ENCODE assay signal across 9 mouse cellular contexts in the genomic region with DNA sequence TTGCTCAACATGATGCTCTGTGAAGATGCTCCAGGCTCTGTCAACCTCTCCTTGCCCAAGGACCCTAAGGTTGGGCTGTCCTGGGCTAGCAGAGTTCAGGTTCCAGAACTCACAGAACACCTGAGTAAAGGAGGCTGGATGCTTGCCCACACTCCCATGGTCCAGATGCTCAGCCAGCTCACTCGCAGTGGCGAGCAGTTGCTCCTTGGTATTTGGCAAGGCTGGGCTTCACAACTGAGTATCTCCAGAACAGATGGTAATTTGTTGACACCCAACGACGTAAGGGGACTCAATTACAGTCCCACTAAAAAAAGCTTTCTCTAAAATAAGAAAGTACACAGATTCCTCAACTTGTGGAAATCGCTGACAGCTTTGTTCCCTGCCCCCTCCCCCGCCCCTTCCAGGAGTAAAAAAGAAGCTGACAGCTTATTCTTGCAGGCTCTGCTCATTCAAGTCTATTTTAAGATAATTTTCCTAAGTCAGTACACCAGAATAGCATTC.
A peak's percentile ranks its signal among the peaks of the same experiment; 100 is the strongest.
DNase-seq lines count a peak whose midpoint lies in the region; ATAC-seq lines count a peak whose summit lies in the region.
"Had no signal": no experiment of that assay in that cellular context is flagged by ENCODE, and none has a peak within 500 bp of the region (broad histone marks: within the 10 kb centered on the region; RNA-seq: fewer than 3 reads in every experiment).

No protein-coding gene starts in this region.

- no peaks in the 10 kb centered on the region for H3K9me3 ChIP-seq in midbrain, embryonic 16.5 days (replicated peaks; ENCODE audit: control insufficient read depth, low read length, poor library complexity, severe bottlenecking)
- H3K9me3 ChIP-seq: liver, embryonic 13.5 days had no signal

- no peak overlapping the region for H3K9ac ChIP-seq in midbrain, embryonic 16.5 days (ENCODE audit: low read depth, low read length)
- H3K9ac ChIP-seq: liver, embryonic 13.5 days had no signal

- no peaks in the 10 kb centered on the region for H3K36me3 ChIP-seq in midbrain, embryonic 16.5 days (ENCODE audit: control insufficient read depth, insufficient read depth, low read length)
- H3K36me3 ChIP-seq: liver, embryonic 13.5 days had no signal

- 62% methylated on average over 6 of the region's 6 CpGs for WGBS in midbrain, embryonic 16.5 days

- no peak for ATAC-seq in granulocyte monocyte progenitor cell, adult 5-6 weeks (replicated peaks; ENCODE audit: poor library complexity, severe bottlenecking)
- ATAC-seq in midbrain, embryonic 16.5 days = no peak

- H3K4me1 ChIP-seq in midbrain, embryonic 16.5 days (ENCODE audit: control insufficient read depth, insufficient read depth, low read length) = peaks cover 19% of the 10 kb centered on the region

- no peak overlapping the region for H3K4me3 ChIP-seq in midbrain, embryonic 16.5 days (ENCODE audit: low read depth, low read length)
- H3K4me3 ChIP-seq: liver, embryonic 13.5 days had no signal

- DNase-seq in 3T3-L1 (ENCODE audit: low read depth, low spot score) (peak; percentile 19), NIH3T3 (ENCODE audit: low read depth) (peak; percentile 57), adipocyte (ENCODE audit: low spot score) (no peak)
- DNase-seq in frontal cortex, postnatal 10 days (ENCODE audit: low spot score in 2 of 2) = peak; percentile 54 to 64
- peak; percentile 40 to 50 for DNase-seq in kidney, postnatal 36 days
- DNase-seq in lung, postnatal 14 days = peak; percentile 38
- DNase-seq: liver, embryonic 13.5 days had no signal

- no peaks in the 10 kb centered on the region for H3K27me3 ChIP-seq in midbrain, embryonic 16.5 days (ENCODE audit: control insufficient read depth, insufficient read depth, low read depth, low read length)

- no peak overlapping the region for H3K4me2 ChIP-seq in midbrain, embryonic 16.5 days (ENCODE audit: low read length)
- H3K4me2 ChIP-seq: liver, embryonic 13.5 days had no signal

- no peak overlapping the region for H3K27ac ChIP-seq in midbrain, embryonic 16.5 days (ENCODE audit: low read length)
